Mouse (Mus musculus) intestine, postnatal 0 days (tissue): ENCODE measurements around the gene Gpc6. TPM values are rescaled to one million over a fixed set of nuclear protein-coding genes. Genes with fewer than 3 reads are reported as not detected.

Experiments used
- ATAC-seq: fragments of 200-750 bp; cut with Nextera tagmentation; 2 replicates; pipeline ENCODE4 v1.8.0; 2017; ENCODE audit warnings: mild to moderate bottlenecking, moderate TSS enrichment, moderate library complexity
- H3K27ac ChIP-seq: fragments of 300-500 bp; sonication (generic); 2 replicates; pipeline ENCODE4 v1.5.1; 2014; ENCODE audit warnings: mild to moderate bottlenecking, low read depth, low read length, moderate library complexity
- H3K27me3 ChIP-seq: fragments of 300-500 bp; sonication (generic); replicated peaks from 2 replicates; pipeline ENCODE4 v1.6.1; 2014; ENCODE audit warnings: low read length, mixed read lengths; ENCODE audit not compliant: control insufficient read depth, insufficient read depth
- H3K36me3 ChIP-seq: fragments of 300-500 bp; sonication (generic); 2 replicates; pipeline ENCODE4 v1.6.1; 2014; ENCODE audit warnings: mild to moderate bottlenecking, moderate library complexity; ENCODE audit not compliant: control insufficient read depth, insufficient read depth
- H3K4me1 ChIP-seq: fragments of 300-500 bp; sonication (generic); replicated peaks from 2 replicates; pipeline ENCODE4 v1.6.1; 2014; ENCODE audit warnings: antibody characterized with exemption, low read length, mixed read lengths; ENCODE audit not compliant: control insufficient read depth, insufficient read depth
- H3K4me2 ChIP-seq: fragments of 300-500 bp; sonication (generic); replicated peaks from 2 replicates; pipeline ENCODE4 v1.6.1; 2014; ENCODE audit warnings: low read depth, mild to moderate bottlenecking, moderate library complexity
- H3K4me3 ChIP-seq: fragments of 300-500 bp; sonication (generic); 2 replicates; pipeline ENCODE4 v1.5.1; 2014; ENCODE audit warnings: low read depth, low read length
- H3K9ac ChIP-seq: fragments of 300-500 bp; sonication (generic); 2 replicates; pipeline ENCODE4 v1.6.1; 2014; ENCODE audit warnings: mild to moderate bottlenecking, low read depth, low read length
- H3K9me3 ChIP-seq: fragments of 300-500 bp; sonication (generic); 2 replicates; pipeline ENCODE4 v1.6.1; 2016; ENCODE audit warnings: mixed run types; ENCODE audit not compliant: control insufficient read depth
- CTCF ChIP-seq: sonication (generic); IDR thresholded peaks from 2 replicates; pipeline ENCODE4 v1.5.1; 2016; ENCODE audit warnings: low read depth, mild to moderate bottlenecking, control low read depth, antibody characterized with exemption, moderate library complexity
- WGBS: fragments of 180-500 bp; shearing (Covaris S2); extraction: QIAGEN DNeasy Blood & Tissue Kit; methylation state at CpG from one replicate; pipeline ENCODE4 v1.1.7; 2014; 5-methylcytosine and 5-hydroxymethylcytosine counted together
- polyA plus RNA-seq: library from polyadenylated mRNA; unstranded; fragments of >200 nt; fragmentation: Nextera tagmentation; extraction: Ambion mirVana; gene quantifications from 2 replicates; pipeline ENCODE4 v1.2.1, GENCODE M21; 2015

Gene Gpc6
- polyA plus RNA-seq, 1 experiment from 2014 or later: 6.6 TPM

DNA sequence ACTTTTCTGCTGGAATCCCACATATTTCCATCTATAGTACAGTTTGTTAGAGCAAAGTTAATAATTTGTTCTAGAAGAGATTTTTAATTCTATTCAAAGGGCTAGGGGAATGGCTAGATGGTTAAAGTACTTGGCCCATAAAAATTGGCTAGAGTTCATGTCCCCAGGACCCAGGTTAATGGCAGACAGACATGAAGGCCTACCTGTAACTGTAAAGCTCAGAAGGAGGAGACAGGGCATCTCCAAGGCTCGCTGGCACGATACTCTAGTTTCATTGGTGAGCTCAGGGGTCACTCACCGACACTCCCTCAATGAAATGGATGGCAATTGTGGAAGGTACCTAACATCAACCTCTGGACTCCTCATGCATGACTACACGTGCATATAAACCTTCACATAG is 725.0 kb downstream of the Gpc6 start:
- no peak overlapping the region for H3K27ac ChIP-seq
- WGBS: 96% methylated on average over 4 of the region's 4 CpGs
- H3K36me3 ChIP-seq: no peaks in the 10 kb centered on the region
- H3K4me1 ChIP-seq: no peaks in the 10 kb centered on the region
- no peaks in the 10 kb centered on the region for H3K27me3 ChIP-seq
- no peak for TF ChIP-seq CTCF
- ATAC-seq: no peak
- no peak overlapping the region for H3K4me2 ChIP-seq
- no peak overlapping the region for H3K9ac ChIP-seq
- H3K4me3 ChIP-seq: no peak overlapping the region
- no peaks in the 10 kb centered on the region for H3K9me3 ChIP-seq

DNA sequence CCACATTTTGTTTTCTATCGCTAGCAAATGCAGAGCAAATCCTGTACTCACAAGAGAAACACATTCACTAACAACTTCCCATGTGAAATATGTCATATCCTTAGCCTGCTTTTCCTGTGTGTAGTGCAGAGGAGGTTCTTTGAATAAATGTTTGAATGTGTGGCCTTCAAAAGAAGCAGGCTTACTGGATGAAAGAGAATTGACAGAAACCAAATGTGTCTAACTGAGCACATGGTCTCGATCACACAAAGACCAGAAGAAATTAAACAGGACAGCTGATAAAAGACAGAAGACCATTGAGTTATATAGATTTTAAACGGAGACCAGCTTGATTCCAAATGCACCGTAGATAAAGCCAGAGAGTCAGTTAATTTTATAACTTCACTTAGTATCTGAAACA is 726.2 kb downstream of the Gpc6 start:
- Histone ChIP-seq H3K9ac (no peak overlapping the region), H3K4me3 (no peak overlapping the region), H3K27ac (no peak overlapping the region), H3K4me1 (no peaks in the 10 kb centered on the region), H3K27me3 (no peaks in the 10 kb centered on the region), H3K9me3 (no peaks in the 10 kb centered on the region), H3K4me2 (no peak overlapping the region), H3K36me3 (no peaks in the 10 kb centered on the region)
- WGBS: 32% methylated on average over 4 of the region's 4 CpGs
- ATAC-seq: no peak
- TF ChIP-seq CTCF: no peak

DNA sequence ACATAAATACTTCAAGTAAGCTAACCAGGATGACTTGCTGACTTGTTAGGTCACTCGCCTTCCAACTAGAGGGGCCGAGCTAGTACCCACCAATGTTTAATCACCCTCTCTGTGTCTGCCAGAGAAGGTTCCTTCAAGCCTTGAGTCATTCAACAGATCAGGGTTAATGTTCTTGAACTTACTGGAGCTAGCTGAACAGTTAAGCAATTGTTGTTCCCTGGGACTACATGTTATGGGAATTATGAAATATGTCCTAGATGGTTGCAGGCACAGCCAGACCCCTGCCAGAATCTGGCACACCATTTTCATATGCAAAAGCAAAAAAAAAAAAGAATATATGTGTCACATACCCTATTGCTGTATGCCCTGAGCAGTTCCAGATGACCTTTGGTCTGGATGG is 726.8 kb downstream of the Gpc6 start:
- WGBS: 85% methylated on average over 2 of the region's 2 CpGs
- no peak for ATAC-seq
- no peaks in the 10 kb centered on the region for H3K27me3 ChIP-seq

DNA sequence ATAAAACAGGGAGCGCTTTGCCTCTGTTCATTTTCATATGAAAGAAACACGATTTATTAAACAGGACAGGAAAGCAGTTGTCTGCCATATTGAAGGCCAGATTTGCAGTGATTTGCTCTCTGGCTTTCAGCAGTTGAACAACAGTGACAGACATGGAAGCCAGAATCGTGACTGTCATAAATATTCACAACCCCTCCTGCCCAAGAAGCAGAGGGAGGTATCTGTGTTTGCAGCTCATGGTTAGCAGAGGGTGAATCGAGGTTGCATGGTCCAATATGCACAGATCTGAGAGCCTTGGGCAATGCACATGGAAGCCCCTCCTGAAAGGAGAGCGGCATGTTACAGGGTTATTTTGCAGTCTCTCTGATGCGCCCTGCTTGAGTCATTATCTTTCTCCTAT is 730.3 kb downstream of the Gpc6 start:
- H3K9ac ChIP-seq: no peak overlapping the region
- no peaks in the 10 kb centered on the region for H3K36me3 ChIP-seq
- no peak for TF ChIP-seq CTCF
- 87% methylated on average over 6 of the region's 6 CpGs for WGBS
- H3K9me3 ChIP-seq: no peaks in the 10 kb centered on the region
- H3K27me3 ChIP-seq: no peaks in the 10 kb centered on the region
- H3K4me3 ChIP-seq: no peak overlapping the region
- ATAC-seq: no peak
- H3K4me1 ChIP-seq: no peaks in the 10 kb centered on the region
- H3K27ac ChIP-seq: no peak overlapping the region
- no peak overlapping the region for H3K4me2 ChIP-seq

More for the DNA sequence above, 726.8 kb downstream of the Gpc6 start:
- Histone ChIP-seq H3K27ac (no peak overlapping the region), H3K4me2 (no peak overlapping the region), H3K9me3 (no peaks in the 10 kb centered on the region), H3K4me1 (no peaks in the 10 kb centered on the region), H3K9ac (no peak overlapping the region), H3K4me3 (no peak overlapping the region), H3K36me3 (no peaks in the 10 kb centered on the region)
- TF ChIP-seq CTCF: no peak

GRCm38 (mm10) chr14:117659198-117659761 is 734.2 kb downstream of the Gpc6 start:
- Histone ChIP-seq H3K4me2 (no peak overlapping the region), H3K36me3 (no peaks in the 10 kb centered on the region), H3K4me1 (no peaks in the 10 kb centered on the region), H3K27ac (no peak overlapping the region), H3K4me3 (no peak overlapping the region), H3K9me3 (no peaks in the 10 kb centered on the region), H3K27me3 (no peaks in the 10 kb centered on the region), H3K9ac (no peak overlapping the region)
- ATAC-seq: no peak
- 56% methylated on average over 8 of the region's 8 CpGs for WGBS
- TF ChIP-seq CTCF: no peak

GRCm38 (mm10) chr14:117662261-117662660 is 737.1 kb downstream of the Gpc6 start:
- no peaks in the 10 kb centered on the region for H3K4me1 ChIP-seq
- H3K27ac ChIP-seq: no peak overlapping the region
- no peak overlapping the region for H3K4me2 ChIP-seq
- 85% methylated on average over 4 of the region's 4 CpGs for WGBS
- H3K4me3 ChIP-seq: no peak overlapping the region
- H3K36me3 ChIP-seq: no peaks in the 10 kb centered on the region
- H3K27me3 ChIP-seq: no peaks in the 10 kb centered on the region
- no peak for ATAC-seq
- H3K9me3 ChIP-seq: no peaks in the 10 kb centered on the region
- H3K9ac ChIP-seq: no peak overlapping the region
- TF ChIP-seq CTCF: no peak

DNA sequence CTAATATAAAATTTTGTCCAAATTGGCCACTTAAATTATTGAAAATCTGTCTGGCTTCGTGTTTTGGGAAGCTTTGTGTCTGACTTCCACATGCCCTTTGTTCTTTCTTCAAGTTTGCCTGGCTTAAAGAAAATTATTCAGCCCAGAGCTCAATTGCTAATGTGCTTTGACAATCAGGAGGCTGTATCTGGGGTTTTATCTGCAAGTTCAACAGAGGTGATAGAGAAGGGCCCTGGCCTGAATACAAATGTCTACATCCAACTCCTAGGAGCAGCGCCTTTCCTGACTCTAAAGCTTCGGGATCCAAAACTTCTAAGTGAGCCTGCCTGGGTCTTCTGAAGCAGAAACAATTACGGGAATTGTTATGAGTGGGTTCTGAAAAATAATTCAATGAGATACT is 739.7 kb downstream of the Gpc6 start:
- ATAC-seq: no peak

More for the DNA sequence above, 739.7 kb downstream of the Gpc6 start:
- H3K36me3 ChIP-seq: no peaks in the 10 kb centered on the region
- no peak overlapping the region for H3K4me2 ChIP-seq
- H3K27ac ChIP-seq: no peak overlapping the region
- H3K9ac ChIP-seq: no peak overlapping the region
- no peak overlapping the region for H3K4me3 ChIP-seq
- H3K27me3 ChIP-seq: no peaks in the 10 kb centered on the region
- H3K4me1 ChIP-seq: no peaks in the 10 kb centered on the region
- no peak for TF ChIP-seq CTCF
- 67% methylated on average over 4 of the region's 4 CpGs for WGBS
- H3K9me3 ChIP-seq: no peaks in the 10 kb centered on the region
